Mouse (Mus musculus): Measurements from ENCODE around the gene Npas3.

Npas3 gene

GRCm38 (mm10) chr12:53682036-53682435 lies 433.6 kb downstream of the Npas3 start:
- intact Hi-C loops (cut with DNase I), result loop anchor here (5.0 kb wide), 1 partner anchor 380 kb away; no protein-coding TSS in a partner anchor

- intact Hi-C loops (cut with DNase I), result no loop called here
These were observed 444.0 kb downstream of the Npas3 start for GRCm38 (mm10) chr12:53692471-53692870.

GRCm38 (mm10) chr12:53694346-53694745 lies 445.9 kb downstream of the Npas3 start:
- intact Hi-C loops (cut with DNase I), result no loop called here

GRCm38 (mm10) chr12:53695324-53695723 lies 446.8 kb downstream of the Npas3 start:
- intact Hi-C loops (cut with DNase I), result no loop called here

GRCm38 (mm10) chr12:53697645-53698044 lies 449.2 kb downstream of the Npas3 start:
- intact Hi-C loops (cut with DNase I), result no loop called here

- intact Hi-C loops (cut with DNase I), result no loop called here
These were observed 450.2 kb downstream of the Npas3 start for GRCm38 (mm10) chr12:53698483-53699227.

- intact Hi-C loops (cut with DNase I), result no loop called here
These were observed 471.4 kb downstream of the Npas3 start for GRCm38 (mm10) chr12:53719896-53720295.

GRCm38 (mm10) chr12:53722156-53722555 lies 473.7 kb downstream of the Npas3 start:
- intact Hi-C loops (cut with DNase I), result no loop called here

GRCm38 (mm10) chr12:53722718-53723698 lies 474.5 kb downstream of the Npas3 start:
- intact Hi-C loops (cut with DNase I), result no loop called here

GRCm38 (mm10) chr12:53729275-53729674 lies 480.8 kb downstream of the Npas3 start:
- intact Hi-C loops (cut with DNase I), result no loop called here

GRCm38 (mm10) chr12:53738549-53739292 lies 490.2 kb downstream of the Npas3 start:
- intact Hi-C loops (cut with DNase I), result no loop called here

- intact Hi-C loops (cut with DNase I), result no loop called here
These were observed 498.2 kb downstream of the Npas3 start for GRCm38 (mm10) chr12:53746653-53747052.

- intact Hi-C loops (cut with DNase I), result no loop called here
These were observed 500.9 kb downstream of the Npas3 start for GRCm38 (mm10) chr12:53749375-53749774.

GRCm38 (mm10) chr12:53752281-53753072 lies 504.0 kb downstream of the Npas3 start:
- intact Hi-C loops (cut with DNase I), result no loop called here

GRCm38 (mm10) chr12:53753368-53753937 lies 505.0 kb downstream of the Npas3 start:
- intact Hi-C loops (cut with DNase I), result no loop called here

- intact Hi-C loops (cut with DNase I), result no loop called here
These were observed 505.8 kb downstream of the Npas3 start for GRCm38 (mm10) chr12:53754236-53754635.

- intact Hi-C loops (cut with DNase I), result no loop called here
These were observed 509.2 kb downstream of the Npas3 start for GRCm38 (mm10) chr12:53757631-53758030.

- intact Hi-C loops (cut with DNase I), result no loop called here
These were observed 509.9 kb downstream of the Npas3 start for GRCm38 (mm10) chr12:53758356-53758755.

GRCm38 (mm10) chr12:53764143-53764542 lies 515.7 kb downstream of the Npas3 start:
- intact Hi-C loops (cut with DNase I), result no loop called here

GRCm38 (mm10) chr12:53768392-53768791 lies 519.9 kb downstream of the Npas3 start:
- intact Hi-C loops (cut with DNase I), result no loop called here

Data from adrenal gland (tissue).